Mouse (Mus musculus) midbrain, embryonic 11.5 days (tissue): ENCODE results near the gene D3Ertd254e. TPM values are rescaled to one million over a fixed set of nuclear protein-coding genes. Genes with fewer than 3 reads are reported as not detected.
"Not testable (repeated sequence)": the region's sequence is repeated elsewhere in the genome, so short reads cannot be mapped to it uniquely, and the experiment has no call there.

Source experiments
- ATAC-seq: fragments of 200-750 bp; cut with Nextera tagmentation; 2 replicates; pipeline ENCODE4 v1.8.0; 2017; ENCODE audit warnings: moderate TSS enrichment, moderate library complexity; ENCODE audit not compliant: low FRiP score
- DNase-seq: peaks from one replicate; pipeline ENCODE4 v3.0.0; 2015; ENCODE audit warnings: low spot score; ENCODE audit errors: missing footprints
- H3K27ac ChIP-seq: fragments of 300-500 bp; sonication (generic); 2 replicates; pipeline ENCODE4 v1.5.1; 2014; ENCODE audit warnings: low read depth, low read length
- H3K27me3 ChIP-seq: fragments of 300-500 bp; sonication (generic); 2 replicates; pipeline ENCODE4 v1.6.1; 2014; ENCODE audit warnings: mild to moderate bottlenecking, low read length, moderate library complexity, mixed read lengths; ENCODE audit not compliant: control insufficient read depth, insufficient read depth
- H3K36me3 ChIP-seq: fragments of 300-500 bp; sonication (generic); 2 replicates; pipeline ENCODE4 v1.6.1; 2014; ENCODE audit warnings: mild to moderate bottlenecking, low read length, moderate library complexity, mixed read lengths; ENCODE audit not compliant: control insufficient read depth, insufficient read depth
- H3K4me1 ChIP-seq: fragments of 300-500 bp; sonication (generic); 2 replicates; pipeline ENCODE4 v1.6.1; 2014; ENCODE audit warnings: low read length; ENCODE audit not compliant: control insufficient read depth, insufficient read depth
- H3K4me2 ChIP-seq: fragments of 300-500 bp; sonication (generic); 2 replicates; pipeline ENCODE4 v1.6.1; 2014; ENCODE audit warnings: mild to moderate bottlenecking, moderate library complexity
- H3K4me3 ChIP-seq: fragments of 300-500 bp; sonication (generic); 2 replicates; pipeline ENCODE4 v1.5.1; 2014; ENCODE audit warnings: low read depth, low read length
- H3K9ac ChIP-seq: fragments of 300-500 bp; sonication (generic); 2 replicates; pipeline ENCODE4 v1.6.1; 2014; ENCODE audit warnings: low read length
- H3K9me3 ChIP-seq: fragments of 300-500 bp; sonication (generic); 2 replicates; pipeline ENCODE4 v1.6.1; 2016; ENCODE audit warnings: low read length; ENCODE audit not compliant: control insufficient read depth
- WGBS: fragments of 180-500 bp; shearing (Covaris S2); extraction: QIAGEN DNeasy Blood & Tissue Kit; methylation state at CpG from one replicate; pipeline ENCODE4 v1.1.7; 2014; 5-methylcytosine and 5-hydroxymethylcytosine counted together
- polyA plus RNA-seq: library from polyadenylated mRNA; unstranded; fragments of >200 nt; fragmentation: Nextera tagmentation; extraction: Ambion mirVana; gene quantifications from 2 replicates; pipeline ENCODE4 v1.2.1, GENCODE M21; 2014

Gene D3Ertd254e
- polyA plus RNA-seq = 9.3 and 10.6 TPM in 2 replicates

DNA sequence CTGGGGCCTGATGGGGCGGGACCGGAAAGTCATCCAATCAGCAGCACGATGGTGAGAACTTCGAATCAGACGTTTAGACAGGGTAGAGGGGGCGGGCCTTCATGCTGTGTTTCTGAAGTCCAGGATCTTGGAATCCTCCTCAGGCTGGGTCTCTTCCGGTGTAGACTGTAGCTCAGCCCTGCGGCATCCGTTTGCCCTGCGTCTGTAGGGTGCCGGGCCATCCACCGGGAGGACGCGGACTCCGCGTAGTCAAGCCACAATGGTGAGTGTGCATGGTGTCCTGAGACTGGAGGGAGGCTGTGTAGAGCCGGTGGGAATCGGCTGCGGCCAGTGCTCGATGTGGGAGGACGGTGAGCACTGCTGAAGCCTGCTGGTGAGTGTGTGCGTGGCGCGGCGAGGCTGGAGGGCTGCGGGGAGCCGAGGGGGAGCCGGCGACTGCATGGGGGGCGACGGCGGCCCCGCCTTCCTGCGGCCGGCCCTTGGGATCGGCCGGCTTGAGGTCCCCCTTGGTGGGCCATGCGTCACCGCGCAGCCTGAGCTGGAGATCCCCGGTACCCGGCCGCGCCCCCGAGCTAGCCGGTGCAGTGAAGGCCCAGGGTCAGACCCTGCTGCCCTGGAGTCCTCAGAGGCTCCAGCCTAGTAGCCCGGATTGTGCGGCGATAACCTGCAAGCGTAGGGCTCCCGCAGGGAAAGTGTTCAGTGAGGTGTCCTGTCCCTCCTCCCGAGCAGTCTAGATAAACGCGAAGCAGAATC lies at the start of gene D3Ertd254e:
Gene D3Ertd254e, plus strand, starts transcription at position 84 of the 753 bp plus-strand sequence.
- peak within 1 kb of the TSS; percentile 95 for H3K9ac ChIP-seq
- peak within 1 kb of the TSS; percentile 92 for H3K4me3 ChIP-seq
- under 1% methylated on average over 52 of the region's 54 CpGs for WGBS
- no peaks in the 10 kb centered on the region for H3K36me3 ChIP-seq
- DNase-seq = peak; percentile 98
- peak; percentile 100 for ATAC-seq
- H3K27me3 ChIP-seq = no peaks in the 10 kb centered on the region
- H3K4me1 ChIP-seq = peaks cover 10% of the 10 kb centered on the region
- peak within 1 kb of the TSS; percentile 85 for H3K27ac ChIP-seq
- H3K4me2 ChIP-seq = peak within 1 kb of the TSS; percentile 72
- H3K9me3 ChIP-seq = no peaks in the 10 kb centered on the region

GRCm38 (mm10) chr3:36116076-36116475 lies 34.7 kb upstream of the D3Ertd254e start:
- Histone ChIP-seq H3K9me3 (no peaks in the 10 kb centered on the region), H3K27me3 (no peaks in the 10 kb centered on the region), H3K4me1 (no peaks in the 10 kb centered on the region), H3K9ac (no peak overlapping the region), H3K27ac (no peak overlapping the region), H3K4me2 (no peak overlapping the region), H3K36me3 (no peaks in the 10 kb centered on the region), H3K4me3 (no peak overlapping the region)
- ATAC-seq (no peak), DNase-seq (no peak)
- whole genome bisulfite sequencing = 78% methylated on average over 4 of the region's 4 CpGs

GRCm38 (mm10) chr3:36119684-36120548 lies 30.9 kb upstream of the D3Ertd254e start:
- ATAC-seq (no peak), DNase-seq (no peak)
- H3K9ac ChIP-seq = no peak overlapping the region
- peaks cover 3% of the 10 kb centered on the region for H3K9me3 ChIP-seq
- H3K27me3 ChIP-seq = no peaks in the 10 kb centered on the region
- no peaks in the 10 kb centered on the region for H3K4me1 ChIP-seq
- no peak overlapping the region for H3K27ac ChIP-seq
- no peaks in the 10 kb centered on the region for H3K36me3 ChIP-seq
- no peak overlapping the region for H3K4me3 ChIP-seq
- no peak overlapping the region for H3K4me2 ChIP-seq

DNA sequence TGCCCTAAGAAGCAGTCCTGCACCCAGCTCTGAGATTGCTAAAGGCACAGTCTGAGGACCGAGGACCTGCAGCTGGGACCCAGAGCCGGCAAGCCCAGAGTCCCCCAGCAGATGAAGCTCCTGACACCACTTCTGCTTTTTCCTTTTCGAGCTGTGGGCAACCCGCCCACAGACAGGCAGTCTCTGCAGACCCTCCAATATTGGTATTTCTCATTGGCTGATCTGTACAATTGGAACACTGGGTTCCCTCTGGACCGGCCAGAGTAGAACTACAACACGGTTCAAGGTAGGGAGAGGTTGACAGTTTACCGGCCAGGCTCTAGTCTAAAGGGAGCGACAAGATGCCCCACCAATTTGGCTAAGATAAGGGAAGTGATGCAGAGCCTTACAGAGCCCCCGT lies 24.6 kb upstream of the D3Ertd254e start:
- H3K9ac ChIP-seq, ATAC-seq, H3K4me3 ChIP-seq, H3K4me1 ChIP-seq, H3K4me2 ChIP-seq, H3K9me3 ChIP-seq, H3K27me3 ChIP-seq, H3K27ac ChIP-seq, DNase-seq, H3K36me3 ChIP-seq: not testable (repeated sequence)
- WGBS = 91% methylated on average over 9 of the region's 9 CpGs

GRCm38 (mm10) chr3:36136152-36136551 lies 14.7 kb upstream of the D3Ertd254e start:
- no peak overlapping the region for H3K4me3 ChIP-seq
- H3K36me3 ChIP-seq = no peaks in the 10 kb centered on the region
- H3K27ac ChIP-seq = no peak overlapping the region
- no peak for ATAC-seq
- H3K9ac ChIP-seq = no peak overlapping the region
- H3K4me2 ChIP-seq = no peak overlapping the region
- DNase-seq = no peak
- H3K27me3 ChIP-seq = no peaks in the 10 kb centered on the region
- no peaks in the 10 kb centered on the region for H3K9me3 ChIP-seq
- H3K4me1 ChIP-seq = no peaks in the 10 kb centered on the region

GRCm38 (mm10) chr3:36137560-36137959 lies 13.3 kb upstream of the D3Ertd254e start:
- Histone ChIP-seq H3K27ac (no peak overlapping the region), H3K4me2 (no peak overlapping the region), H3K27me3 (no peaks in the 10 kb centered on the region), H3K9ac (no peak overlapping the region), H3K9me3 (no peaks in the 10 kb centered on the region), H3K36me3 (no peaks in the 10 kb centered on the region), H3K4me3 (no peak overlapping the region), H3K4me1 (no peaks in the 10 kb centered on the region)
- 72% methylated on average over 2 of the region's 2 CpGs for WGBS
- DNase-seq (no peak), ATAC-seq (no peak)

DNA sequence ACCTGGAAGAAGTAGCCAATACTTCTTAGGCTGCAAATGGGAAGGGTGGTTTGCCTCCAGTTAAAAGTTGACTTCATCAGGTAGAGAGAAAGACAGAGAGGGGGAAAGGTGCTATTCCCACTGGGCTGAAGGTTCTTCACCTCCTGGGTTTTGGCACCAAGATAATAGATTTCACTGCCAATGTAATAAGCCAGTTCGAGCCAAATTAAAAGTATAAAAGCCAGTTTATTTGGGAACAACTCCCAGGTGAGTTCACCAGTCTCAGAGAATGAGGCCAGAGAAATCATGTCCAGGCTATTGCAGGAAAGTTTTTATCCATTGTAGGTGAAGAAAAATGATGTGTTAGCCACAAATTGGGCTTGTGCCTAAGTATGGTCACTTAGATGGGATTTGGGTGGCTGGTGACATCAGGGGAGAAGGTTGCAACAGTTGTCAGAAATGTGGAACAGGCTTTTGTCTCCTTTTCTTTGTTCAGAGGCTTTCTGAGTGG lies 12.6 kb upstream of the D3Ertd254e start:
- no peaks in the 10 kb centered on the region for H3K36me3 ChIP-seq
- no peak for DNase-seq
- ATAC-seq = no peak
- no peak overlapping the region for H3K4me2 ChIP-seq
- H3K4me1 ChIP-seq = no peaks in the 10 kb centered on the region
- H3K27me3 ChIP-seq = no peaks in the 10 kb centered on the region
- H3K9ac ChIP-seq = no peak overlapping the region
- H3K27ac ChIP-seq = no peak overlapping the region
- 83% methylated on average over 1 of the region's 1 CpGs for WGBS
- H3K4me3 ChIP-seq = no peak overlapping the region
- no peaks in the 10 kb centered on the region for H3K9me3 ChIP-seq

DNA sequence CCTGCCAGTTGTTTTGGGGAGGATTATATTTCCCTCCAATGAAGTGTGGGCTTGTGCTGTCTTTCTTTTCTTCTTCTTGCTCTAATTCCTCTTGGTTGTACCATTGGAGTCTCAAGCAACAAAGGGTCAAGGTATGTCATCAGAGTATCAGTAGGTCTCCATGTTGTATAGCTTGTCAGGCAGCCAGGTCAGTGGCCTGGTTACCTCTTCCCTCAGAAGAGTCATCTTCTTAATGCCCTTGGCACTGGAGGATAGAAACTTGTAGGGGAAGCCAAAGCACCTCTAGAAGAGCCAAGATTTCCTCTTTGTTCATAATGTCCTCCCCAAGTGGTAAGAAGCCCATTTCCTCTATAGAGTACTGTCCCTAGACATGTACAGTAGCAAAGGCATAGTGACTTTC lies 11.8 kb upstream of the D3Ertd254e start:
- Histone ChIP-seq H3K27ac (no peak overlapping the region), H3K36me3 (no peaks in the 10 kb centered on the region), H3K4me3 (no peak overlapping the region), H3K4me1 (no peaks in the 10 kb centered on the region), H3K27me3 (no peaks in the 10 kb centered on the region), H3K4me2 (no peak overlapping the region), H3K9me3 (no peaks in the 10 kb centered on the region), H3K9ac (no peak overlapping the region)
- ATAC-seq = no peak
- no peak for DNase-seq

- WGBS = 6% methylated on average over 1 of the region's 1 CpGs
- H3K36me3 ChIP-seq = no peaks in the 10 kb centered on the region
- no peaks in the 10 kb centered on the region for H3K9me3 ChIP-seq
- H3K4me2 ChIP-seq = no peak overlapping the region
- DNase-seq (no peak), ATAC-seq (no peak)
- peaks cover 10% of the 10 kb centered on the region for H3K4me1 ChIP-seq
- no peaks in the 10 kb centered on the region for H3K27me3 ChIP-seq
- no peak overlapping the region for H3K9ac ChIP-seq
- peak overlapping the region; percentile 92; the same call in 1 of the 2 replicates for H3K4me3 ChIP-seq
- no peak overlapping the region for H3K27ac ChIP-seq
Observed at GRCm38 (mm10) chr3:36150537-36150933, 282 bp upstream of the D3Ertd254e start.
